Mouse (Mus musculus): ENCODE results near the gene Gatc.

- TF ChIP-seq ZNF384 (IDR thresholded peaks at IDR 0.05; ENCODE audit: low read depth, low read length) = no peak
- TF ChIP-seq POLR2AphosphoS2 (IDR thresholded peaks at IDR 0.05; ENCODE audit: low read depth, low read length) = no peak
- no peak for TF ChIP-seq CHD2 (IDR thresholded peaks at IDR 0.05; ENCODE audit: low read length)
- no peak for TF ChIP-seq ELF1 (IDR thresholded peaks at IDR 0.05; ENCODE audit: low read depth, low read length)
- peak in 1 of 2 experiments; percentile 21; a peak in 1 of 4 replicates for TF ChIP-seq CTCF (conservative IDR thresholded peaks at IDR 0.05 in 1 of 2, IDR thresholded peaks at IDR 0.05 in 1 of 2; ENCODE audit: low read depth in 2 of 2, low read length in 2 of 2)
- no peak for TF ChIP-seq TBP (conservative IDR thresholded peaks at IDR 0.05; ENCODE audit: low read depth, low read length)
- TF ChIP-seq POLR2A (IDR thresholded peaks at IDR 0.05; ENCODE audit: low read depth, low read length) = no peak
These were observed 46.8 kb downstream of the Gatc start for GRCm38 (mm10) chr5:115294173-115294572.

All from CH12.LX (cell line).